Mouse (Mus musculus) small intestine, adult 2 months (tissue): ENCODE measurements around the gene 1500009L16Rik. TPM values are rescaled to one million over a fixed set of nuclear protein-coding genes. Genes with fewer than 3 reads are reported as not detected.
A peak's percentile ranks its signal among the peaks of the same experiment; 100 is the strongest.

Experiments
- H3K27ac ChIP-seq: fragments of 200-500 bp; 2 replicates; pipeline ENCODE4 v1.5.1; 2012; ENCODE audit warnings: low read depth, low read length, control low read depth, inconsistent platforms; ENCODE audit not compliant: insufficient read depth
- H3K27me3 ChIP-seq: fragments of 200-500 bp; 2 replicates; pipeline ENCODE4 v1.6.1; 2012; ENCODE audit warnings: mild to moderate bottlenecking, moderate library complexity, low read length, inconsistent platforms; ENCODE audit not compliant: control insufficient read depth, insufficient read depth
- H3K36me3 ChIP-seq: fragments of 200-500 bp; 2 replicates; pipeline ENCODE4 v1.6.1; 2012; ENCODE audit warnings: mild to moderate bottlenecking, low read length, control low read depth, inconsistent platforms; ENCODE audit not compliant: control insufficient read depth, insufficient read depth
- H3K4me1 ChIP-seq: fragments of 200-500 bp; 2 replicates; pipeline ENCODE4 v1.6.1; 2012; ENCODE audit warnings: low read length, inconsistent platforms, mixed read lengths; ENCODE audit not compliant: control insufficient read depth, insufficient read depth, insufficient read length
- H3K4me3 ChIP-seq: fragments of 200-500 bp; 2 replicates; pipeline ENCODE4 v1.5.1; 2012; ENCODE audit warnings: low read depth, mild to moderate bottlenecking, control low read depth, inconsistent platforms, low read length, moderate library complexity
- CTCF ChIP-seq: fragments of 200-500 bp; IDR thresholded peaks from 2 replicates; pipeline ENCODE4 v1.5.1; 2012; ENCODE audit warnings: low read depth, mild to moderate bottlenecking, control low read depth, inconsistent platforms, low read length, moderate library complexity, mixed read lengths; ENCODE audit not compliant: insufficient replicate concordance, insufficient read length; ENCODE audit errors: extremely low read depth
- POLR2A ChIP-seq: fragments of 200-500 bp; IDR thresholded peaks from 2 replicates; pipeline ENCODE4 v1.6.1; 2012; ENCODE audit warnings: low read depth, mild to moderate bottlenecking, control low read depth, inconsistent platforms, low read length, moderate library complexity
- WGBS: fragments of 180-500 bp; shearing (Covaris S2); methylation state at CpG from one replicate; pipeline ENCODE4 v1.1.7; 2018; 5-methylcytosine and 5-hydroxymethylcytosine counted together
- polyA plus RNA-seq: library from polyadenylated mRNA; depleted of rRNA; stranded (reverse); fragments of >200 nt; gene quantifications from 2 replicates; pipeline ENCODE4 v1.2.3, GENCODE M21; 2012; rRNA removed

Gene 1500009L16Rik
- polyA plus RNA-seq, result 0.36 and 1.5 TPM in 2 replicates

DNA sequence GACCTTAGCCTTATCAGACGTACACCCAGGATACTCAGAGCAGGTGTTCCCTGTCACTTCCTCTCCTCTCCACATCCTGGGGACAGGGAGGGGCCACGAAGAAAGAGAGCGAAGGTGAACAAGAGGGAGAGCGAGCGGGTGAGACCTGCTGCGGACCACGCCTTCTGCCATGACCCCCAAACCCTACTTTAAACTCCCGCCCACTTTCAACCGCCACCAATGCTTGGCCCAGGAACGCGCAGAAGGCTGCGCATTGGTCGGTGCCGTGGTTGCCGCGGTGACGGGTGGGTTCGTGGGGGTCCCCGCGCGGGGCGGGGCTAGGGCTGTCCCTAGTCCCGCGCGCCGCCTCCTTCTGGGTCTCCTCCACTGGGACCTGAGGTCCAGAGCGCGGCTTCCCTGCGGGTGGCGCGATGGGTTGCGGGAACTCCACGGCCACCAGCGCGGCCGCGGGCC lies at the start of gene 1500009L16Rik:
TSS of gene 1500009L16Rik (plus strand) at position 287 of the 453 bp plus-strand sequence.
- Histone ChIP-seq H3K4me1 (no peaks in the 10 kb centered on the region), H3K27me3 (0 out of 2 replicates have a peak, but pooled peaks cover 3% of the 10 kb centered on the region), H3K36me3 (no peaks in the 10 kb centered on the region), H3K4me3 (peak within 1 kb of the TSS; percentile 82), H3K27ac (no peak within 1 kb of the TSS)
- TF ChIP-seq POLR2A (no peak), CTCF (no peak)
- WGBS, result 2% methylated on average over 37 of the region's 37 CpGs

DNA sequence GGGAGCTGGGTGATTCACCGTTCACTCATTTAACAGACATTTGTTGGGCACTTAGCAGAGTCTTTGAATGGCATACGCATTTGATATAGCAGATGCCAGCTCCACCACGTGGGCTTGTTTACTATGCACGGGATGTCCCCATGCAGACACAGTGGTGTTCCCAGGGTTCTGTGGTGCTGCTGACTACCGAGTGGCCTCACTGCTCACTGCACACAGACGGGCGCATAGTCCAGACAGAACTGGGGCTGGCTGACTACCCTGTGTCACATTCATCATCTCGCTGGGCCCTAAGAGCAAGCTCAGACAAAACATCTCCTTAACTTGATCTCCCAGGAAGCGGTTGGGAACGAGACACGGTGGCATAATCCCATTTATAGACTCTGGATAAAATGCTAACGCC lies 41.3 kb upstream of the 1500009L16Rik start:
- WGBS, result 87% methylated on average over 12 of the region's 12 CpGs

DNA sequence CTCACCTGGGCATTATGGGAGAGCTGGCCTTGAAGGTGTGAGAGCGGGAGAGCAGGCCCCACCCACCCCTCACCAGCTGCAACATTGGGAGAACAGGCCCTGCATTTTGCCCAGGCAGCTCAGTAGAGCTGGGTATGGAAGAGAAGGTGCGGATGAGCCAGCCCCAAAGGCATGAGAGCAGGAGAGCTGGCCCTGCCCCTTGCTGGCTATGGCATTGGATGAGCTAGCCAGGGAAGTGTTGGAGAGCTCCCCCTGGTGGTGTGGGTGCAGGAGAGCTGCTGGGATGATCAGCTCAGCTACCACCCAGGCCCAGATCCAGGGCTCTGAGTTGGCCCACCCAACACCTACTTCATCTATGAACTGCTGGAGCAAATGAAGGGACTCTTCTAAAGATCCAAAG lies 34.5 kb upstream of the 1500009L16Rik start:
- Histone ChIP-seq H3K36me3 (no peaks in the 10 kb centered on the region), H3K27me3 (no peaks in the 10 kb centered on the region), H3K4me3 (no peak overlapping the region), H3K4me1 (peaks cover 20% of the 10 kb centered on the region), H3K27ac (no peak overlapping the region)
- WGBS, result 95% methylated on average over 2 of the region's 2 CpGs
- TF ChIP-seq POLR2A (no peak), CTCF (no peak)

More for the DNA sequence above, 41.3 kb upstream of the 1500009L16Rik start:
- Histone ChIP-seq H3K27me3 (no peaks in the 10 kb centered on the region), H3K36me3 (no peaks in the 10 kb centered on the region), H3K4me3 (no peak overlapping the region), H3K27ac (no peak overlapping the region), H3K4me1 (peaks cover 13% of the 10 kb centered on the region; the same call in 1 of the 2 replicates)
- no peak for TF ChIP-seq CTCF
- no peak for TF ChIP-seq POLR2A

DNA sequence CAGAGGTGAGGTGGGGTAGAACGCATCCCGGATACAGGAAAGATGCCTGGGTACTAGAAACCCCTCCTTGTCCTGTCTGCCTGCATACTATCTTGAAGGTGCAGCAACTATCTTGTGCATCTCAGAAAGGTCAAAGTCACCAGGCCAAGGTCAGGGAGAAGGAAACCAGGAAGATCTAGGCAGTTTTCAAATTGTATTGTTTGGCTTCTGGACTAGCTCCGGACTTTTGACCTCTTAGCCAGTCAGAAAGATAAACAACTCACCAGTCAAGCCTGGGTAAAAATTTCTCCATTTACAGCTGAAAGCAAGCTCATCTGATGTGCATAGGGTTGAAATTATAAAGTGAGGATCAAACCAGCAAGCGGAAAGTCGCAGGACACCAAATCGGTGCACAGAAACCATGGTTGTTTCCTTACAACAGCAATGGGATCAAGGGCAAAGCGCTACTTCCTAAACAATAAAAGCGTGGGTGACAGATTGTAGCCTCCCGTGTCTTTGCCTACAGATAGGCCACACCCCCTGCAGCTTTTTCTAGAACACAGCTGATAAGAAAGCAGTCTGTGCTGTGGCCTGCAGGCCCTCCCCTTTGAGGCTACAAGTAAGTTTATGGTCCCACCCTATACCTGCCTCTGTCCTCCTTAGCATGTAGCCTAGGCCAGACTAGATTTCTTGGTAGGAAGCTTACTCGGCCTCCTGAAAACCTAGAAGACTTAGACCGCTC lies 30.3 kb upstream of the 1500009L16Rik start:
- Histone ChIP-seq H3K4me1 (peaks cover 11% of the 10 kb centered on the region), H3K27ac (peak overlapping the region; percentile 66; the same call in 1 of the 2 replicates), H3K36me3 (no peaks in the 10 kb centered on the region), H3K4me3 (no peak overlapping the region), H3K27me3 (no peaks in the 10 kb centered on the region)
- TF ChIP-seq POLR2A, result no peak
- TF ChIP-seq CTCF, result no peak
- WGBS, result 37% methylated on average over 11 of the region's 11 CpGs

DNA sequence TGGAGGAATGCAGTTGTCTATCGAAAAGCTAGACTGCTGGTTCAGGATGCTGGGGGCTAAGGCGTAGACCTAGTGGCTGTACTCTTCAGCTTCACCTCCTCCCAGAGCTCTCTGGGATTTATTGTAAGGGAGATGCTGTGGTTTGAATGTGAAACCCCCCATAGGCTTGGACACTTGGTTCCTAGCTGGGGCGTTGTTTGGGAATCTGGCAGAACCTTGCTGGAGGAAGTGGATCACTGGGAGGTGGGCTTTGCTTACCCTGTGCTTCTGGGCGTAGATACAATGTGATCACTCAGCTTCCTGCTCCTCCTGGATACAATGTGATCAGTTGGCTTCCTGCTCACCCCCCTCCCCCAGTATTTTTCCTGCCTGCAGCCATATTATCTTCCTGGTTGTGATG lies 26.4 kb upstream of the 1500009L16Rik start:
- Histone ChIP-seq H3K4me1 (peaks cover 11% of the 10 kb centered on the region), H3K27me3 (no peaks in the 10 kb centered on the region), H3K36me3 (no peaks in the 10 kb centered on the region), H3K27ac (no peak overlapping the region), H3K4me3 (no peak overlapping the region)
- WGBS, result 95% methylated on average over 4 of the region's 4 CpGs
- TF ChIP-seq CTCF (no peak), POLR2A (no peak)

DNA sequence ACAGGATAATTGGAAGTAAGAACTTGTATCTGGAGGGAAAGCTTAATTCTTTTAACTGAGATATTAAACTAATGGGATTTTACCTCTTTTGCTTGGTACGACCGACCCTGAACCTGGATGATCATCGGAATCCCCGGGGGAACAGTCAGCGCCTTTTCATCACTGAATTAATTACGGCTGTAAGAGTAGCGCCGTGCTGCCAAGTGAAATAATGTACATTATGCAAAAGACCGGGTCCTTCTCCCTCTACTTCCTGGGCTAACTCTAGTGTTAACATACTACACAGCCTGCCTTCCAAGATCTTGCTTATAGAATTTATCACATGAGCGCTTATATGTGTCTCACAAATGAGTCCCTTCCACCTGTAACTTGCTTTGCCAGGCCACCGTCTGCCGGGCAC lies 16.0 kb upstream of the 1500009L16Rik start:
- 89% methylated on average over 12 of the region's 12 CpGs for WGBS
- H3K27ac ChIP-seq, result no peak overlapping the region

DNA sequence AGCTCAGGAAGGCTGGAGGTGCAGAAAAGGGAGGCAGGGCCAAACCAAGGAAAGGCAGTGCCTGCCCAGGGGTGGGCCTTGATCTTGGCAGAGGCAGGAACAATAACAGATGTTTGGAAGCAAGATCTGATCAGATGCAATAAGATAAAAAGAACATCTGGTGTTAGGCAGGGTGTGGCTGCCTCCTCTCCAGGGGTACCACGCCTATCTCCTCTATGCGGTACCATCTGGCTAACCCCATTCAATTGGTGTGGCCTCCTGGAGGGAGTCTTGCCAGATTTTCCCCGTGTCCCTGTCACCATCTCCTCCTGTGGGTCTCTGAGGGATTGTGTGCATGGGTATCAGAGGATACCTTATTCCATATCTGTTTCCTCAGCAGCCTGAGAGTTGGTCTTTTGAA lies 12.7 kb upstream of the 1500009L16Rik start:
- no peaks in the 10 kb centered on the region for H3K36me3 ChIP-seq
- no peak overlapping the region for H3K4me3 ChIP-seq
- WGBS, result 46% methylated on average over 3 of the region's 3 CpGs
- TF ChIP-seq CTCF (no peak), POLR2A (no peak)
- no peaks in the 10 kb centered on the region for H3K27me3 ChIP-seq
- no peaks in the 10 kb centered on the region for H3K4me1 ChIP-seq
- H3K27ac ChIP-seq, result no peak overlapping the region

More for the DNA sequence above, 16.0 kb upstream of the 1500009L16Rik start:
- H3K4me1 ChIP-seq, result no peaks in the 10 kb centered on the region
- no peaks in the 10 kb centered on the region for H3K27me3 ChIP-seq
- no peaks in the 10 kb centered on the region for H3K36me3 ChIP-seq
- no peak for TF ChIP-seq POLR2A
- no peak for TF ChIP-seq CTCF
- H3K4me3 ChIP-seq, result no peak overlapping the region
